Mouse (Mus musculus) C2C12 (cell line): ENCODE results near the gene Irf2bp2. TPM values are rescaled to one million over a fixed set of nuclear protein-coding genes. Genes with fewer than 3 reads are reported as not detected.

ENCODE experiments used
- H3K27me3 ChIP-seq: one replicate; pipeline ENCODE4 v1.6.1; 2011; ENCODE audit not compliant: control insufficient read depth, insufficient read depth, insufficient read length
- H3K36me3 ChIP-seq: one replicate; pipeline ENCODE4 v1.6.1; 2011; ENCODE audit not compliant: control insufficient read depth, insufficient read depth
- H3K4me3 ChIP-seq: one replicate; pipeline ENCODE4 v1.5.1; 2011; ENCODE audit warnings: mild to moderate bottlenecking, control low read depth; ENCODE audit not compliant: poor library complexity, insufficient read depth, severe bottlenecking
- H3K79me2 ChIP-seq: one replicate; pipeline ENCODE4 v1.6.1; 2011; ENCODE audit not compliant: control insufficient read depth, insufficient read depth
- H3K79me3 ChIP-seq: one replicate; pipeline ENCODE4 v1.6.1; 2011; ENCODE audit warnings: low read depth, control low read depth
- H3ac ChIP-seq: one replicate; pipeline ENCODE3; 2011; ENCODE audit warnings: low read depth; ENCODE audit not compliant: control insufficient read depth, insufficient read length
- CEBPB ChIP-seq: IDR thresholded peaks from one replicate; pipeline ENCODE4 v1.6.1; 2011; ENCODE audit warnings: low read depth, mild to moderate bottlenecking, control low read depth, moderate library complexity
- CTCF ChIP-seq: IDR thresholded peaks from one replicate; pipeline ENCODE4 v1.5.1; 2011; ENCODE audit not compliant: control insufficient read depth, insufficient read depth, insufficient read length
- FOSL1 ChIP-seq: IDR thresholded peaks from one replicate; pipeline ENCODE4 v1.8.0; 2011; ENCODE audit warnings: mild to moderate bottlenecking, low read length; ENCODE audit not compliant: poor library complexity, insufficient read depth, severe bottlenecking
- MAX ChIP-seq: IDR thresholded peaks from one replicate; pipeline ENCODE4 v1.6.1; 2011; ENCODE audit warnings: mild to moderate bottlenecking, control low read depth
- MYOD1 ChIP-seq: IDR thresholded peaks from one replicate; pipeline ENCODE4 v1.6.1; 2011; ENCODE audit warnings: low read depth; ENCODE audit not compliant: control insufficient read depth, insufficient read length
- MYOG ChIP-seq: IDR thresholded peaks from one replicate; pipeline ENCODE4 v1.6.1; 2011; ENCODE audit not compliant: control insufficient read depth, insufficient read length; ENCODE audit errors: extremely low read depth
- USF1 ChIP-seq: IDR thresholded peaks from one replicate; pipeline ENCODE4 v1.6.1; 2011; ENCODE audit warnings: low read depth, mild to moderate bottlenecking, control low read depth, moderate library complexity
- polyA plus RNA-seq: library from polyadenylated mRNA; unstranded; fragments of >200 nt; fragmentation: generic; extraction: Trizol; gene quantifications from one replicate; pipeline ENCODE4 v1.2.1, GENCODE M21; 2012; ENCODE audit warnings: missing spikeins

Gene Irf2bp2
- polyA plus RNA-seq, 1 experiment: 20.9 TPM

- H3ac ChIP-seq: no peak overlapping the region
- no peaks in the 10 kb centered on the region for H3K36me3 ChIP-seq
- TF ChIP-seq USF1 (no peak), FOSL1 (no peak), CTCF (no peak), CEBPB (no peak), MYOD1 (no peak), MAX (no peak)
- no peaks in the 10 kb centered on the region for H3K79me2 ChIP-seq
- H3K27me3 ChIP-seq: no peaks in the 10 kb centered on the region
- no peaks in the 10 kb centered on the region for H3K79me3 ChIP-seq
- no peak overlapping the region for H3K4me3 ChIP-seq
Observed at GRCm38 (mm10) chr8:126564551-126565154, 29.1 kb downstream of the Irf2bp2 start.

GRCm38 (mm10) chr8:126561316-126561841 lies 32.4 kb downstream of the Irf2bp2 start:
- no peaks in the 10 kb centered on the region for H3K79me2 ChIP-seq
- TF ChIP-seq USF1: peak; percentile 89
- TF ChIP-seq MAX: peak; percentile 47
- no peak for TF ChIP-seq MYOD1
- no peaks in the 10 kb centered on the region for H3K79me3 ChIP-seq
- no peak overlapping the region for H3ac ChIP-seq
- H3K4me3 ChIP-seq: no peak overlapping the region
- no peaks in the 10 kb centered on the region for H3K36me3 ChIP-seq
- H3K27me3 ChIP-seq: no peaks in the 10 kb centered on the region

- no peak for TF ChIP-seq USF1
- no peak for TF ChIP-seq CEBPB
- TF ChIP-seq CTCF: no peak
- no peak for TF ChIP-seq FOSL1
- TF ChIP-seq MYOG: no peak
- TF ChIP-seq MAX: no peak
- TF ChIP-seq MYOD1: no peak
- Histone ChIP-seq H3K36me3 (no peaks in the 10 kb centered on the region), H3K79me3 (no peaks in the 10 kb centered on the region), H3K79me2 (no peaks in the 10 kb centered on the region), H3K4me3 (no peak overlapping the region), H3K27me3 (no peaks in the 10 kb centered on the region), H3ac (no peak overlapping the region)
Observed at GRCm38 (mm10) chr8:126558400-126558953, 35.3 kb downstream of the Irf2bp2 start.

GRCm38 (mm10) chr8:126557403-126557802 lies 36.4 kb downstream of the Irf2bp2 start:
- H3K4me3 ChIP-seq: no peak overlapping the region
- no peak overlapping the region for H3ac ChIP-seq
- H3K27me3 ChIP-seq: no peaks in the 10 kb centered on the region
- H3K36me3 ChIP-seq: no peaks in the 10 kb centered on the region
- H3K79me2 ChIP-seq: no peaks in the 10 kb centered on the region
- no peaks in the 10 kb centered on the region for H3K79me3 ChIP-seq
- TF ChIP-seq FOSL1 (no peak), MYOD1 (no peak), MYOG (no peak)

GRCm38 (mm10) chr8:126556691-126557090 lies 37.1 kb downstream of the Irf2bp2 start:
- TF ChIP-seq USF1: no peak
- TF ChIP-seq MYOD1: no peak
- no peak for TF ChIP-seq MAX
- no peak for TF ChIP-seq MYOG
- TF ChIP-seq CEBPB: no peak
- TF ChIP-seq CTCF: no peak
- TF ChIP-seq FOSL1: no peak
- H3K79me3 ChIP-seq: no peaks in the 10 kb centered on the region
- H3K4me3 ChIP-seq: no peak overlapping the region
- H3K79me2 ChIP-seq: no peaks in the 10 kb centered on the region
- no peaks in the 10 kb centered on the region for H3K36me3 ChIP-seq
- no peak overlapping the region for H3ac ChIP-seq
- H3K27me3 ChIP-seq: no peaks in the 10 kb centered on the region

GRCm38 (mm10) chr8:126554741-126555140 lies 39.0 kb downstream of the Irf2bp2 start:
- Histone ChIP-seq H3K79me2 (no peaks in the 10 kb centered on the region), H3K79me3 (no peaks in the 10 kb centered on the region), H3K4me3 (no peak overlapping the region), H3ac (no peak overlapping the region), H3K36me3 (no peaks in the 10 kb centered on the region), H3K27me3 (no peaks in the 10 kb centered on the region)
- TF ChIP-seq MYOG: no peak
- no peak for TF ChIP-seq CEBPB
- no peak for TF ChIP-seq MYOD1
- no peak for TF ChIP-seq FOSL1
- no peak for TF ChIP-seq USF1
- TF ChIP-seq CTCF: no peak
- no peak for TF ChIP-seq MAX
